Mouse (Mus musculus) small intestine, adult 2 months (tissue): ENCODE results near the gene Qrfp.

Experiments
- CTCF ChIP-seq: fragments of 200-500 bp; IDR thresholded peaks from 2 replicates; pipeline ENCODE4 v1.5.1; 2012; ENCODE audit warnings: low read depth, mild to moderate bottlenecking, control low read depth, inconsistent platforms, low read length, moderate library complexity, mixed read lengths; ENCODE audit not compliant: insufficient replicate concordance, insufficient read length; ENCODE audit errors: extremely low read depth
- POLR2A ChIP-seq: fragments of 200-500 bp; IDR thresholded peaks from 2 replicates; pipeline ENCODE4 v1.6.1; 2012; ENCODE audit warnings: low read depth, mild to moderate bottlenecking, control low read depth, inconsistent platforms, low read length, moderate library complexity

DNA sequence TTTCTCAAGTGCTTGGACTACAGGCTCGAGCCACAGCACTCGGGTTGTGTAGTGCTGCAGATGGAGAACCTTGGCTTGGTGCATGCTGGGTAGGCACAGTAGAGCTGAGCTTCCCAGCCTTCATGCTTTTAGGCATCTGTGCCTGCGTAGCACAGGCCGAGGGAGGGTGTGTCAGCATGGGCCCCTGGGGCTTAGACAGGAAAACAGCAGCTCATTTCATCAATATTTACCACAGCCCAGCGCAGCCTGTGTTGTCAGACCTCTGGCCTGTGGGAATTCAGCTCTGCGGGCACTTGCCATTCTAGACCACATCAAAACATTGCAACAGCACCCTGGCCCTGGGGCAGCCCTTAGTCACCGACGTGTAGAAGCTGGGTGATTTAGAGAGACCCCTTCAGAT is 45.6 kb upstream of the Qrfp start:
- TF ChIP-seq CTCF = no peak
- no peak for TF ChIP-seq POLR2A
